Mouse (Mus musculus): ENCODE data around the gene Mettl9. TPM values are rescaled to one million over a fixed set of nuclear protein-coding genes. Genes with fewer than 3 reads are reported as not detected.

The Mettl9 gene
- polyA plus RNA-seq, 1 experiment from 2014 or later = 232 TPM

DNA sequence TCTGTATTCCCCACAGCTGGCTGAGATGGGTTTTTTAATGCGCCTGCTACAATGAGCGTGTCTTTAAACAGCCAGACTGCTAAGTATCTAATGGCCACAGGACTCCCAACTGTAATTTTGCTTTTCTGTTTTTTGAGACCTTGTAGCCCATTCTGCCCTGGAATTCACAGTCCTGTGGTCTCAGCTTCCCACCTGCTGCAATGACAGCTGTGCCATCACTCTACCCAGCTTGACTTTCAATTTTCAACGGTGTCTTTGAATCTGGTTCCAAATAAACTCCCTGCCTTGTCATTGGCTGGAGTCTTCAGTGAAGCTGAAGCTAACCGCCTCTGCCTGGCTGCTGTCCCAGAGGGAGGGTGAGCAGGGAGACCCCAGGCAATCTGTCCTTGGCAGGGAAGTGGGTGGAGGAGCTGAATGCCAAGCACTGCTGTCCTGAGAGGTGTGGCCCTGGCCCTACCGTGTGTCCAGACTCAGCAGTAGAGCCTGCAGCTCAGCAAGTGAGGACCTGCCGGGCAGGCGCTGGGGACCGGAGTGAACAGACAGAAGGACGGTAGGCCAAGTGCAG, 48.8 kb downstream of the Mettl9 start:
- H3K4me3 ChIP-seq = no peak overlapping the region
- 0 out of 2 replicates have a peak overlapping the region, but pooled peaks have one; percentile 12 for H3K27ac ChIP-seq
- H3K4me1 ChIP-seq = peaks cover 30% of the 10 kb centered on the region
- no peaks in the 10 kb centered on the region for H3K9me3 ChIP-seq (replicated peaks)
- 72% methylated on average over 9 of the region's 9 CpGs for WGBS
- H3K36me3 ChIP-seq = peaks cover 9% of the 10 kb centered on the region; the same call in 1 of the 2 replicates
- no peak for ATAC-seq (ENCODE audit: low FRiP score)
- no peaks in the 10 kb centered on the region for H3K27me3 ChIP-seq
- H3K4me2 ChIP-seq (replicated peaks) = no peak overlapping the region
- H3K9ac ChIP-seq = no peak overlapping the region

DNA sequence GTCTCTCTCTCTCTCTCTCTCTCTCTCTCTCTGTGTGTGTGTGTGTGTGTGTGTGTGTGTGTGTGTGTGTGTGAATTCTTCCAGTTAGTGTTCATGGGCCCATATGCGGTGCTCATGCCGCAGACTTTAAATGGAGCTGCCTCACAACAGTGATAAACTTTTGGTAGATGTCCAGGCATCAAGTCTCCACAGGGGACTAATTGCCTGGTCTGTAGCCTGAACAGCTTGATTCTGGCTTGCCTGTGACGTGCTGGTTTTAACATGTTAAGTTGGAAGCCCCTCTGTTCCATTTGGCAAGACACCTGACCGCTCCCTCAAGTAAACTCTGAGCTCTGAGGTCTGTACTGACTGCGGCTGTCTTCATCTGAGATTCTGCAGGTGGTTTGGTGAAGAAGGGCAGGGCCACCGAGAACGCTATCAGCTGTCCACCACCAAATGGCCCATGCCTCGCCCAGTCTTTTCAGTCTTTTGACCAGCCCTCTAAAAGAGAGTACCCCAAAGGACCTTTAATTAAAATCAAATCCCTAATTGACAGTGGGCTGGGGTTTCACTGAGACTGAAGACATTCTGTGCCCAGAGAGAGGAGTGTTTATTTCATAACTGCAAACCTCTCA, 50.7 kb downstream of the Mettl9 start:
- Histone ChIP-seq H3K9ac (no peak overlapping the region), H3K27ac (0 out of 2 replicates have a peak overlapping the region, but pooled peaks have one; percentile 17), H3K36me3 (no peaks in the 10 kb centered on the region), H3K4me1 (peaks cover 29% of the 10 kb centered on the region), H3K4me2 (replicated peaks) (no peak overlapping the region), H3K27me3 (no peaks in the 10 kb centered on the region), H3K9me3 (replicated peaks) (no peaks in the 10 kb centered on the region), H3K4me3 (no peak overlapping the region)
- 72% methylated on average over 8 of the region's 8 CpGs for WGBS
- ATAC-seq (ENCODE audit: low FRiP score) = no peak

DNA sequence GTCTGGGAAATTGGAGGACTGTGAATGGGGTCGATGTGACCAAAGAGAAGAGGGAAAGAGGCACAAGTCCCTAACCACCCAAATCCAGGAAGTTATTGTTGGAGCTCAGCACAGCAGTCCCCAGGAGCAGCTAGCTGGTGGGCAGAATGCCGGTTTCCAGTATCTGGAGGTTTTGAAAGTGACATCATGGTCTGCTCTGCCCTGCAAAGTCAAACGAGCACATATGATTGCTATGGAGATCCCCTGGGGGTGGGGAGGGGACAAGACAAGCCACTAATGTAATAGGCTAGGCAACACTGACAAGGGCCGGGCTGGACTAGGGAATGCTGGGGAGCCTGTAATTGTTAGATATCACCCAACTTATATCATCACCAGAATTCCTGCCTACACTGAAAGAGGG, 51.3 kb downstream of the Mettl9 start:
- Histone ChIP-seq H3K9ac (no peak overlapping the region), H3K36me3 (no peaks in the 10 kb centered on the region), H3K4me1 (peaks cover 29% of the 10 kb centered on the region), H3K9me3 (replicated peaks) (no peaks in the 10 kb centered on the region), H3K4me3 (no peak overlapping the region), H3K4me2 (replicated peaks) (no peak overlapping the region), H3K27ac (0 out of 2 replicates have a peak overlapping the region, but pooled peaks have one; percentile 17), H3K27me3 (no peaks in the 10 kb centered on the region)
- peak; percentile 46 for ATAC-seq (ENCODE audit: low FRiP score)
- WGBS = 25% methylated on average over 4 of the region's 4 CpGs

DNA sequence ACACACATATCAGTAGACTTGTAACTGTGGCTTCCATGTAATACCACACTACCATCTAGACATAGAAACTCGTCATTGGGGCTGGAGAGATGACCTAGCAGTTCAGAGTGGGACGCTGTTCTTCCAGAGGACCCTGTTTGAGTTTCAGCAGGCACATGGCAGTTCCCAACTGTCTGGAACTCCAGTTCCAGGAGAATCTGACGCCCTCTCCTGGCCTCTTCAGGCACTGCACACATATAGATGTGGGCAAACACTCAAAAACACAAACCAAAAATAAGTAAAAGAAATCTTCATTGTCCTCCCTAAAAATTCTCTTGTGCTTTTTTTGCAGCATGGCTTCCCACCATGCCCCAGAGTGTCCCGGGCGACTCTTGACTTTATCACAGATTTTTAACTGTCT, 54.5 kb downstream of the Mettl9 start:
- no peak overlapping the region for H3K27ac ChIP-seq
- ATAC-seq (ENCODE audit: low FRiP score) = no peak
- no peak overlapping the region for H3K4me2 ChIP-seq (replicated peaks)

DNA sequence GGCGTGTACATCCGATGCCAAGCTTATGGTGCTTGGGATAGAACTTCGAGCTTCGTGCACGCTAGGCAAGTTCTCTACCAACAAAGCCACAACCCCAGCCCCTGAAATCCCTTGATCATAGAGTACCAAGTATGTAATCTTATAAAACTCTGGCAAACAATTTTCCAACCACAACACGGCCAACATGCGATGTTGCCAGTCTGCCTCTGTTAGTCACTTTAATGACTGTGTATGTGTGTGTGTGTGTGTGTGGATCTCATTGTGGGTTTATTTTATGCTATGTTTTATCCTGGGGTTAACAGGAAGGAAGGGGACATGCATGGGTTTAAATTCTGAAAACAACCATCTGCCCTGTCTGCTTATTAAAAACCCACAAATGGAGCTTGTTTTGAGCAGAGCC, 56.5 kb downstream of the Mettl9 start:
- no peak overlapping the region for H3K9ac ChIP-seq
- no peak overlapping the region for H3K4me2 ChIP-seq (replicated peaks)
- WGBS = 96% methylated on average over 7 of the region's 7 CpGs
- H3K4me1 ChIP-seq = peaks cover 14% of the 10 kb centered on the region; the same call in 1 of the 2 replicates
- ATAC-seq (ENCODE audit: low FRiP score) = no peak
- no peaks in the 10 kb centered on the region for H3K27me3 ChIP-seq
- H3K36me3 ChIP-seq = no peaks in the 10 kb centered on the region
- H3K4me3 ChIP-seq = no peak overlapping the region
- no peaks in the 10 kb centered on the region for H3K9me3 ChIP-seq (replicated peaks)
- H3K27ac ChIP-seq = no peak overlapping the region

More for the DNA sequence above, 54.5 kb downstream of the Mettl9 start:
- no peaks in the 10 kb centered on the region for H3K36me3 ChIP-seq
- no peak overlapping the region for H3K9ac ChIP-seq
- H3K4me3 ChIP-seq = no peak overlapping the region
- H3K9me3 ChIP-seq (replicated peaks) = no peaks in the 10 kb centered on the region
- 75% methylated on average over 5 of the region's 5 CpGs for WGBS
- H3K27me3 ChIP-seq = no peaks in the 10 kb centered on the region
- H3K4me1 ChIP-seq = peaks cover 24% of the 10 kb centered on the region

DNA sequence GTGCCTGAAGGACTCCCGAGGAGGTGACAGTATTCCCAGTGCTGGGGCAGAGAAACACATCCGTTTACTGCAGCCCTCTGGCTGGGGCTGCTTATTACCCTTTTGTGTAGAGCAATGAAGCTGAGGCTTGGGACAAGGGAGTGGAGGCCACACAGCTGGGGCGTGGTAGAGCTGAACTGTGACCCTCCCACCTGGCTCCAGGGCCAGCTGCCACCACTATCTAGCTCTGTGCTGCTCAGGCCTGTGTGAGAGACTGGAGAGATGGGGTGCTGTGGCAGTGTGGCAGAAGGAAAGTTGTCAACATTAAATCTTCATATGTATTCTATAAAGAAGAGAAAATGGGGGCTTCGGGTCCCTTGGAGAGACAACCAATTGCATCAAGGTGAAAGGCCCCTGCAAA, 58.8 kb downstream of the Mettl9 start:
- ATAC-seq (ENCODE audit: low FRiP score) = no peak
- no peaks in the 10 kb centered on the region for H3K4me1 ChIP-seq
- no peak overlapping the region for H3K4me3 ChIP-seq
- H3K4me2 ChIP-seq (replicated peaks) = no peak overlapping the region
- no peaks in the 10 kb centered on the region for H3K9me3 ChIP-seq (replicated peaks)
- no peaks in the 10 kb centered on the region for H3K27me3 ChIP-seq
- H3K36me3 ChIP-seq = no peaks in the 10 kb centered on the region
- H3K27ac ChIP-seq = no peak overlapping the region
- no peak overlapping the region for H3K9ac ChIP-seq
- 69% methylated on average over 4 of the region's 4 CpGs for WGBS

DNA sequence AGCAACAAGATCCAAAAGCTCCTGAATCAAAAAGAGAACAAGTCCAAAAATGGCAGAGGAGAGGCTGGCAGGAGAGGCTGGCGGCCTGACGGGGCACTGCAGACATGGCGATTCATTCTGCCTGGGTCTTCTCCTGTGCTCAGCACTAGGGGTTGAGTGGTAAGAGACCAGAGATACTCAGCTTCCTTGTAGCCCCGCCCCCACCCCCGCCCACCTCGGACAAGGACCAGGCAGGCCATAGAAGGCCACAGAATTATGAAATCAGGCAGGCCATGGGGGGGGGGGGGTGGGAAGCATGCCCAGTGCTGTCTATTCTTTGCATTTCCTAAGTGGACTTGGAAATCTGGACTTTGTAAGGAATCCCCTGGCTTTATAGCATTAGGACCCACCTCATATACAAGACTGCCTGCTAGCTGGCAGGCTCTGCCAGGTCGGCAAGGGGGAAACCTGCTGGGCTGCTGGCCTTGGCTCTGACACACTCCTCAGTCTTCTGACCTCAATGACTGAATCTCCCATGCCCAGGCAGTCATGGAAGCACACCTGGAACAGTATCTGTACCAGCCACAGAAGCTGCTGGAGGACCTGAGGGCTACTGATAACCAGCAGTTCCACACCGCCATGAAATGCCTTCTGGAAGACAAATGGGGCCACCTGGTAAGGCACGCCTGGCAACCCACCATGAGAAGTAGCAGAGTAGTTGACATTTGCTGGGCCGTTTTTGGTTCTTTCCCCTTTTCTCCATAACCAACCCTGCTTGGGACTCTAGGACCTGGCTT, 64.6 kb downstream of the Mettl9 start:
- no peaks in the 10 kb centered on the region for H3K9me3 ChIP-seq (replicated peaks)
- no peak overlapping the region for H3K4me3 ChIP-seq
- H3K4me2 ChIP-seq (replicated peaks) = no peak overlapping the region
- no peak overlapping the region for H3K9ac ChIP-seq
- no peaks in the 10 kb centered on the region for H3K27me3 ChIP-seq
- H3K36me3 ChIP-seq = no peaks in the 10 kb centered on the region
- no peaks in the 10 kb centered on the region for H3K4me1 ChIP-seq
- no peak overlapping the region for H3K27ac ChIP-seq
- WGBS = 77% methylated on average over 8 of the region's 10 CpGs
- ATAC-seq (ENCODE audit: low FRiP score) = no peak

DNA sequence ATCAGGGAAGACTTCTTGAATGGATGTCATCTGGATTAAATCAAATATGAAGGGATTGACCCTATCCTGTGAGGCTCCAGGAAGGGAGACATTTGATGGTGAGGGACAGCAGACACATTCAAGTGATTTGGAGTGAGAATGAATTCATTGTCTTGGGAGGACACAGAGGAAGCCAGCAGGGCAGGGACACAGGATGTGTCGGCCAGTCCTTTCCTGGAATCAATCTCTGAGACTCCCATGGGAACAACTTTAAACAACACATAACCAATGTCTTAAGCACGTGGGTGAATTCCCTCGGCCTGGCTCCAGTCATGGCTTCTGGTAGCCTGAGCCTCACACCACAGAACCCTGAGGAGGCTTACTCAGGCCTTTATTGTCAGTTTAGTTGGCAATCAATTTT, 73.6 kb downstream of the Mettl9 start:
- no peaks in the 10 kb centered on the region for H3K9me3 ChIP-seq (replicated peaks)
- no peak overlapping the region for H3K4me2 ChIP-seq (replicated peaks)
- H3K36me3 ChIP-seq = no peaks in the 10 kb centered on the region
- H3K4me1 ChIP-seq = no peaks in the 10 kb centered on the region
- no peaks in the 10 kb centered on the region for H3K27me3 ChIP-seq
- no peak for ATAC-seq (ENCODE audit: low FRiP score)
- no peak overlapping the region for H3K9ac ChIP-seq
- H3K4me3 ChIP-seq = no peak overlapping the region
- H3K27ac ChIP-seq = no peak overlapping the region
- 56% methylated on average over 3 of the region's 3 CpGs for WGBS

DNA sequence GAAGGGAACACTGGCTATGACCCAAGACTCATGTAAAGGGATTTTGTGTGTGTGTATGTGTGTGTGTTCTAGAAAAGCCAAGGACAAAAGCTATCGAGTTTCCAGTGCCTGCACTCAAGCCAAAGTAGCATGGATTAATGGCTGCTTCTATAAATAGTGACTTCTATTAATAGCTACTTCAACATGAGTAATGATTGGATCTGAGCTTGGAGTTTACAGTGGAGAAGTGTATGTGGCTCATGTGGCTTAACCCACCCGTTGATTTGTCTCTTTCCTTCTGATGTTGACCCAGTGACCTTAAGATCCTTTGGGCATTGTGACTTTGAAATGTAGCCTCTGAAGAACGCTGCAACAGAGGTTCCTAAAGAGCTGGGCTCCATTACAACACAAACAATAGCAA, 77.1 kb downstream of the Mettl9 start:
- Histone ChIP-seq H3K4me3 (no peak overlapping the region), H3K4me2 (replicated peaks) (no peak overlapping the region), H3K27me3 (no peaks in the 10 kb centered on the region)

DNA sequence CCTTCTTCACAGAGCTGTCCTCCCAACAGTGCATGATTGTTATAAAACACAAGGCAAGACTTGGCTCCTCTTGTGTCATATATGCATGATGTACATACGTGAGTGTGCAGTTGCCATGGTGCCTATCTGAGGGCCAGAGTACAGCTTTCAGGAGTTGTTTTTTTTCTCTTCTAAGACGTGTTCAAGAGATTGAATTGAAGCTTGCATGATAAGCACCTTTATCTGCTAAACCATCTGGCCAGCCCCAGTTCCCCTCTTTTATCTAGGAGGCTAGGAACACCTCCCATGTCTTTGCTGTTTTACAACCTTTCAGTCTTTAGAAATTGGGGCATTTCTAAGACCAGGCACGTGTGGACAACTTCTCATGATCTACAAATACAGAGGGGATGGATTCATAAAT, 77.5 kb downstream of the Mettl9 start:
- Histone ChIP-seq H3K4me3 (no peak overlapping the region), H3K9ac (no peak overlapping the region), H3K4me1 (no peaks in the 10 kb centered on the region), H3K27ac (no peak overlapping the region), H3K9me3 (replicated peaks) (no peaks in the 10 kb centered on the region), H3K36me3 (no peaks in the 10 kb centered on the region), H3K4me2 (replicated peaks) (no peak overlapping the region), H3K27me3 (no peaks in the 10 kb centered on the region)
- WGBS = 73% methylated on average over 3 of the region's 3 CpGs
- ATAC-seq (ENCODE audit: low FRiP score) = no peak

More for the DNA sequence above, 77.1 kb downstream of the Mettl9 start:
- no peaks in the 10 kb centered on the region for H3K36me3 ChIP-seq
- no peak overlapping the region for H3K27ac ChIP-seq
- H3K9ac ChIP-seq = no peak overlapping the region
- H3K9me3 ChIP-seq (replicated peaks) = no peaks in the 10 kb centered on the region
- no peak for ATAC-seq (ENCODE audit: low FRiP score)
- no peaks in the 10 kb centered on the region for H3K4me1 ChIP-seq
- WGBS = 43% methylated on average over 3 of the region's 3 CpGs

DNA sequence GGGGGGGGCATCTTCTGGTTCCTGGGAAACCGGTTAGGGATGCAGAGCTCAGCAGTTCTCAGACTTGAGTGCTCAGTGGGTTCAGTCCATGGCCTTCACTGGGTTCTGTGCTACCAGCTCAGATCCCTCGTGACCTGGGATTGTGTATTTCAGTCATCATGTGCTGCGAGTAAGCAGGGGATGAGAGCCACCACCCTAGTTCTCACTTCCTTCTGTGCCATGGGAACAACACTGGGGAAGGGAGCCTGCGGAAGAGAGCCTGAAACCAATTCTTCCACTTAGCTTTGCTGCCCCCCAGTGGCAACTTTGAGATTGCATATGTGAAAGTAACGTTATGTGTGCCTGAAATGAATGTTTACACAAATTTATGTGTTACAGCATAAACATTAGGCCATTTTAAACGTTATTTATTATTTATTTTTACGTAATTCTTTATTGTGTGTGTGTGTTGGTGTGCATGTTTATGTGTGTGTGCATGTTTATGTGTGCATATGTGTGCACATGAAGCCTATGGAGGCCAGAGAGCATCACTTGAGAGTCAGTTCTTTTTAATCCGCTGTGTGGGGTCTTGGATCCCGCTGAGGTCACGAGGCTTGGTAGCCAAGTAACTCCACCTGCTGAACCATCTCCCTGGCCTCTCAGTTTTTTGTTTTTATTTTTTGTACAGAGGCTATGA, 86.0 kb downstream of the Mettl9 start:
- Histone ChIP-seq H3K9me3 (replicated peaks) (no peaks in the 10 kb centered on the region), H3K4me1 (no peaks in the 10 kb centered on the region), H3K9ac (no peak overlapping the region), H3K36me3 (no peaks in the 10 kb centered on the region), H3K27me3 (no peaks in the 10 kb centered on the region), H3K4me2 (replicated peaks) (no peak overlapping the region), H3K4me3 (no peak overlapping the region), H3K27ac (no peak overlapping the region)
- ATAC-seq (ENCODE audit: low FRiP score) = peak; percentile 71
- 14% methylated on average over 10 of the region's 10 CpGs for WGBS
